In genomic region chr4:119167068-119167467, GRCm38 (mm10) we compare ENCODE assay signal across 1 mouse cellular context.
TF ChIP-seq lines count a peak whose summit lies in the region.

No protein-coding gene starts in this region.

TF ChIP-seq in CH12.LX, 34 proteins besides CTCF, POLR2A, EP300 and RAD21:
- TF ChIP-seq ZMIZ1 (IDR thresholded peaks at IDR 0.05; ENCODE audit: low read depth, low read length) (no peak), SMC3 (IDR thresholded peaks at IDR 0.05; ENCODE audit: low read depth, low read length) (peak; percentile 56)
TF ChIP-seq in CH12.LX: peak in this region for 1.
